Mouse (Mus musculus) ES-CJ7 (cell line): ENCODE data around the gene Mycbpap.

Experiments
- DNase-seq: peaks from one replicate; pipeline ENCODE4 v3.0.0; 2011; ENCODE audit warnings: low read depth, low spot score

The Mycbpap gene

GRCm38 (mm10) chr11:94521219-94521843 lies at the start of gene Mycbpap:
TSS of gene Mycbpap (minus strand) at chr11:94521742.
- DNase-seq, result peak; percentile 67

DNA sequence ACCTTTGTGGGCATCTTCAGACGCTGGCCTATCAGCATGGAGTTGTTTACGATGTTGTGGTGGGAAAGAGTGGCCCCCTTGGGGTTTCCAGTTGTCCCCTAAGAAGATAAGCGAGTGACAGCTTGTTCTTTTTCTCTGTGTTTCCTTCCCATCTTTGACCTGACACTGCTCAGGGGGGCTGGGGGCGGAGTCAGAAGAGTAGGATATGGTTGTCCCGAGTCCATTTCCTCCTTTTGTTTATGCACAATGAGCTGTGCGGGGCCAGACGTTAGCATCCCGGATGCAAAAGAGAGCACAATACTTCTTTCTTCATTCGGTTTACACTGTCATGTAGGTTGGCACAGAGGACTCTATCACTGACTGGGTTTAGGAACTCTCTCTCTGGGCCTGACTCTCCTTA lies 49.1 kb upstream of the Mycbpap start:
- DNase-seq, result no peak

- no peak for DNase-seq
Measured at GRCm38 (mm10) chr11:94567326-94567725, 45.8 kb upstream of the Mycbpap start.

DNA sequence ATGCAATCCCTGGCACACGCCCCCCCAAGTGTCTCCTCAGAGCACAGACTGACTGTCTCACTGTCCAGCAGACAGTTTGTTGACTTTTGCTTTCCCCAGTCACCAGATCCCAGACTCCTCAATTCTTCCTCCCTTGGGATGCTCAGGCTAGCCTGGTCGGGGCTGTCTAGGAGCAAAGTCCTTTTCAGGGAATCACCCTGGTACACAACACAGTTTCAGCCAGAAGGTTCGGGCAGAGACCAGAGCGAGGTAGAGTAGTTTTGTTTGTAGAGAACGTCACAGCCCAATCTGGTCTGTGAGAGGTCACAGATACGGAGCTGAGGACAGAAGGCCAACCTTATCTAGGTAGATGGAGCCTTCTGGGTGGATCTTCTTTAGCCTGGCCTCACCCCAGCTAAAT lies 45.0 kb upstream of the Mycbpap start:
- no peak for DNase-seq

GRCm38 (mm10) chr11:94565151-94565479 lies 43.6 kb upstream of the Mycbpap start:
- peak; percentile 69 for DNase-seq

GRCm38 (mm10) chr11:94564437-94565150 lies 43.1 kb upstream of the Mycbpap start, which contains the start of gene Chad:
TSS of gene Chad (plus strand) at chr11:94565047.
- peak; percentile 48 for DNase-seq

- no peak for DNase-seq
Measured at GRCm38 (mm10) chr11:94563821-94564220, 42.3 kb upstream of the Mycbpap start.

DNA sequence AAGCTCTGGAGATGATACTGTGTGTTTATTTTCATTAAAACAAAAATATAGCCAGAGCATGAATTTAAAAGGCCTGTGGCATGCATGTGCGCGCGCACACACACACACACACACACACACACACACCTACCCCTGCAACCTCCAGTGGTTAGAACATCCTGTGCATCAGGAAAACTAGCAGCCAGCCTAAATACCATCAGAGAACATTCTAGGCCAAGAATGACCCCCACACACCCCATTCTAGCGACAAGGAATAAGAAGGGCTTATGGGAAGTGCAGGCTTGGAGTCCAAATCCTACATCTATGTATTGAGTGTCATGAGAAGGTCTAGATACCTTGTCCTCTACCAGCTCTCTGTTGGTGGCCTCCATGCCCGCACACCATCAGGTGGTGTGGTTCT lies 41.8 kb upstream of the Mycbpap start:
- no peak for DNase-seq

- DNase-seq, result no peak
Measured at GRCm38 (mm10) chr11:94558226-94558625, 36.7 kb upstream of the Mycbpap start.

GRCm38 (mm10) chr11:94550442-94550744 lies 28.9 kb upstream of the Mycbpap start:
- no peak for DNase-seq

GRCm38 (mm10) chr11:94549691-94550441 lies 28.3 kb upstream of the Mycbpap start:
- DNase-seq, result no peak

- peak; percentile 91 for DNase-seq
Measured at GRCm38 (mm10) chr11:94548888-94549690, 27.5 kb upstream of the Mycbpap start, which contains the start of gene Rsad1. TSS of gene Rsad1 (minus strand) at chr11:94549255.

DNA sequence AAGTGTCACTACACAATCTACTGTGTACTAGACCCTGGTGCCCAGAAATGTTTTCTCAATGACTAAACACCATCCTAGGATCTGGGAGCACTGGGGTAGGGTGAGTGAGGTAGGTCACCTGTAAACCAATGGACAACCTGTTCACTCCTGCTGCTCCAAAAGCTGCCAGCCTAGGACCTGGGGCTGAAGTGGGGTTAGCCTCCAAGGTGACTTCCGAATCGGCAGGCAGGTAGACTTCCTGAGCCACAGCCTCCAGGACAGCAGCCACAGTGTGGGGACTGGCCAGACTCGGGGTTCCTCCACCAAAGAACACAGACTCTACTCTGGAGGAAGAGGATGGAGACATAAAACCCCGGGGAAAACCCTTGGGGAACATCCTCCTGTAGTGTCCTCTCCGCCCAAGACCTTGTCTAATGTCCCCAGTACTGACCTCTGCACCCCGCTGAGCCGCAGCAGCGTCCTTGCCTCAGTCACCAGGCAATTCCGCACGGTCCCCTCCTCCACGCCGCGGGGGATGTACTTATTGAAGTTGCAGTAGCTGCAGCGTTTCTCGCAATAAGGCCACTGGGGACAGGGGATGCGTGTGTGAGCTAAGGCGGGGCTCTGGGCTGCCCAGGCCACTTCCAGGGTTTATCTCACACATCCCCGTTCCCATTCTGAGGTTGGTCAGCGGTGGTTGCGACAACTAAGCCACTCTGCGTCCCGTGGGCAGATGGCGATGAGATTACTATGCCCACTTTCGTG lies 26.7 kb upstream of the Mycbpap start:
- peak; percentile 24 for DNase-seq

DNA sequence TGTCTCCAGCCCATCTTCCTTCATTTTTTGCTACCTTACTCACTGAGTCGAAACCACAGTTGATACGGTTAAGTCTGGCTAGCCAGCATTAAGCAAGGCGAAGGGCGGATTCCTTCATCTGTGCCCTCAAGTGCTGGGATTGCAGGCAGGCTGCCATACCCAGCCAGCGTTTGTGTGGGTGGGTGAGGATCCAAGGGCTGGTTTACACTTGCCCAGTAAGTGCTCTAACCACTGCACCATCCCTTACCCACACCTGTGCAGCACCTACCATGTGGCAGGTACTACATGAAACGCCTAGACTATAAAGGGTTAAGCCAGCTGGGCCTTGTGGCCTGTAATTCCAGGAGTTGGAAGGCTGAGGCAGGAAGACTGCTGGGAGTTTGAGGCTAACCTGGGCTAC lies 25.7 kb upstream of the Mycbpap start:
- DNase-seq, result no peak

DNA sequence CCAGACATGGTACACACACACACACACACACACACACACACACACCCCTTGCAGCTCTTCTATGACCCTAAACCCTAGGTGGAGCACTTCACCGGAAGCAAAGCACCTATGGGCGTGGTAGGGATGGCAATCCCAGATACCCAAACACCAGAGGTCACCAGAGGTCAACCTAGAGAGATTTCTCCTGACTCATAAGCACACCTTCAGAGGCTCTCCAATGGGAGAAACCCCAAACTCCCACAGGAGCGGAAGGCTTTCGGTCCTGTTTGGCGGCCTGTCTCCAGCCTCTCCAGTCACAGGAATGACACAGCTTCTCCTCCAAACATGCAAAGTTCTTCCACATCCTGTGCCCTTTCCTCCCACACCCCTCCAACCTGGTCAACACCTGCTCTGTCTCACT lies 24.8 kb upstream of the Mycbpap start:
- peak; percentile 54 for DNase-seq

- DNase-seq, result no peak
Measured at GRCm38 (mm10) chr11:94544422-94544821, 22.9 kb upstream of the Mycbpap start.

DNA sequence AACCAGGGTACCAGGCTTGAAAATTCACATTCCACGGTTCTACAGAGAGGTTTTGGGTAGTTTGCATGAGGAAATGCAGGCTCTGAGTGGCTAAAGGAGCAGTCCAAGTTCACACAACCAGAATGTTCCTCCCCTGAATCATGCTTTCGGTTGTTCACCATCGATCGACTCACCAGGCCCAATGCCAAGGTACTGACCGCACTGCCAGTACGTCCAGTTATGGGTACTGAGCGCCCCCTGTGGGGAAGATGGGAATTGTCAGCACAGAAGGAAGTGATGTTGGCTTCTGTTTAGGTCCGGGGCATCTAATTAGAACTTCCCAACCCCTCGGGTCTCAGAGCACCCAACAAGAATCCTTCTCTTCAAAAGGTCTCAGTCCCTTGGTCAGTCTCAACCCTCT lies 22.4 kb upstream of the Mycbpap start:
- peak; percentile 63 for DNase-seq

GRCm38 (mm10) chr11:94543344-94543743 lies 21.8 kb upstream of the Mycbpap start:
- no peak for DNase-seq

DNA sequence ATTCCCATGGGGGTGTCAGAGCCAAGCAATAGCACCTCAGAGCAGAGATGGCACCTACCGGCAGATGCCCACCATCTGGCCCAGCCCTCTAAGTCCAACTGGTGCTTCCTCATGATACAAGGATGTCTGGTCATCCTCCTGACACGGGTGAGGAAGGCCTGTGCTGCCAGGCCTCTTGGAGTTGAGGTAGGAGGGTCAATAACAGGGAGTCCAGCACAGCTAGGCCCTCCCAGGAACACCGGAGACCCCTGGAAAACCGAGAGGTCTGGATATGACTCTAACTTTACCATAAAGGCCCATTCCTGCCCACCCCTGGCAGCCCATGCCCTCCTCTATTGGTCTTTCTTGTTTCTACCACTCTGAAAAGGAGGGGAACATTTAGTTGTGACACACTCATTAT lies 20.9 kb upstream of the Mycbpap start:
- no peak for DNase-seq

GRCm38 (mm10) chr11:94539761-94540160 lies 18.2 kb upstream of the Mycbpap start:
- DNase-seq, result no peak

- DNase-seq, result no peak
Measured at GRCm38 (mm10) chr11:94538733-94539292, 17.3 kb upstream of the Mycbpap start.
